Mouse (Mus musculus): ENCODE data around the gene Gapt.

Gapt gene

DNA sequence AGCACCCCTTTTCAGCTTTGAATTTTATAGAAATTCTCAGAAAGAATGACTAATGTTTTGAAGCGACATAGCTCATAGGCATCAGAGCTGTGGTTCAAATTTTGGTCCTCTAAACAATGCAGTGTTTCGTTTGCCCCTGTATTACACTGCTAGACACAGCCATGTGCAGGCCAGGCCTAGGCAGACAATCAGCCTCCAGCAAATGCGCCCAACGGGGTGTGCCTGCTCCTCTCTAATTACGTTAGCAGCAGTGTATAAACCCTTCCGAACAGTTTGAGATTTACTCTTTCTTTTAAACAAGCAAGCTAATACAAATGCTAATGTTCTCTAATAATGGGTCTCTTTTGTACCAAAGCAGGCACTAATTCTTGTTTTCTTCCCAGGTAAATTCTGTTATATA is 14.4 kb downstream of the Gapt start:
- DNase-seq = no peak

DNA sequence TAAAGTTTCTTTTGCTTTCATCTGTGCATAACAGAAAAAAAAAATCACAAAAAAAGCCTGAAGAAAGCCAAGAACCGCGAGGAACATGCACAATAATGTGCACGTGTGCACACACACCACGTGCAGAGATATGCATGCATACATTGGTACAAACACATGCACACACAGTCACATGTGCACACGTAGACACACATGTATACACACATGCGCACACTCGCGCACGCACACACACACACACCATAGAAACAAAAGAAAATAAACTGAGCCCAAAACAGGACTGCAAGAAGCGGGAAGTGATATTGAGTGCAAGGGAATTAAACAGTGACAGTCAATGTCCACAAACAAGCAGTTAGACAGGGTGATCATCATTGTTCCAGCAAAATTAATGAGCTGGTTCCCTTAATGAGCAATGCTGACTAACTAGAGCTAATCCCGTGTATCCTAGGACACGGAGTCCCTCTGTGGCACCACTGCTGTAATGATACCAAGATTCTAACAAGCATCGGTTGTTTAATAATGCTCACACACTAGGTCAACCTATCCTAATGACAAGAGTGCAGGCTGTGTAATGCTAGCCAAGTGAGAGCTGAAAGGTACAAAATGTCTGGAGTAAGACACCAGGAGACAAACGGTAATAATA is 23.9 kb downstream of the Gapt start:
- DNase-seq = no peak

DNA sequence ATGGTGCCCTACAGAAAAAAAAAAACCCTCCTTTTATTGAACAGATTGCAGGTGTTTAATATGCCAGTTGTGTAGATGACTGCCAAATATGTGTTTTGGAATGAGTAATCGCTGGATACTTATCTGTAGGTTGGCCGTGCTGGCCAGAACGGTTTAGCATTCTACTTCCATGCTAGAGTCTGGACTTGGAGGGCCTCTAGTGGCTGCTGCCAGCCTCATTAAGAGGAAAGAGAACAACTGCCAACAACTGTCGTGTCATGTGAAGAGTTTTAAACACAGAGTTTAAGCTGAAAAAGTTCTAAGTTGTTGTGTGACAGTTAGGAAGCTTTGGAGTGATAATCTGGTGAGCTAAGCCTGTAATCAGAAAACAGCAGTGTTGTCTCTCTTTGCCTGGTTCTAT is 38.3 kb downstream of the Gapt start:
- peak; percentile 28 to 39 for DNase-seq

DNA sequence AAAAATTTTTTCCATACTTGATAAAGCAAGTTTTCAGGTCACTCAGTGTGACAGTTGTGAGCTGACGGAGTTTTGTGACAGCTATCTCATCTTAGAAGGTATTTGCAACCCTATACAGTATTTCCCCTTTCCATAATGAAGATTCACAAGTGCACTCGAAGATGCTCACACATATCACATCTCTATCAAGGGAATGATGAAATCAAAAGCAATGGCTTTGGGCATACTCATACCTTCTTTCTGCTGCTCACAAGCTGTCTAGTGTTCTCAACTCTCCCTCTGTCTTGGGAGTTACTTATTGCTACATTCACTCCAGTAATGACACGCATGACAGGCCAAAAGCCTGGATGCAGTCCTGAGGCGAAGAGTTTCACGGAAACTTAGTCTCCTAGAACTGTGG is 49.8 kb downstream of the Gapt start:
- no peak for DNase-seq

All from cerebellum, postnatal 10 days (tissue).